Mouse (Mus musculus): ENCODE data around the gene Arhgap18. TPM values are rescaled to one million over a fixed set of nuclear protein-coding genes. Genes with fewer than 3 reads are reported as not detected.

Gene Arhgap18
- polyA plus RNA-seq, 1 experiment from 2014 or later, result 19.6 TPM

GRCm38 (mm10) chr10:26828412-26829137 lies 75.4 kb downstream of the Arhgap18 start:
- H3K4me1 ChIP-seq (ENCODE audit: control insufficient read depth, insufficient read depth, low read length), result no peaks in the 10 kb centered on the region
- WGBS, result 85% methylated on average over 9 of the region's 9 CpGs
- no peaks in the 10 kb centered on the region for H3K9me3 ChIP-seq (ENCODE audit: control insufficient read depth, low read length)
- H3K27ac ChIP-seq (replicated peaks; ENCODE audit: low read depth, low read length), result no peak overlapping the region
- ATAC-seq (ENCODE audit: insufficient number of reproducible peaks, low FRiP score, low TSS enrichment, low read depth) (no peak), DNase-seq (ENCODE audit: low spot score) (no peak)
- H3K36me3 ChIP-seq (ENCODE audit: control insufficient read depth, insufficient read depth, low read length), result no peaks in the 10 kb centered on the region
- H3K4me3 ChIP-seq (ENCODE audit: low read depth, low read length), result no peak overlapping the region
- no peak overlapping the region for H3K4me2 ChIP-seq (ENCODE audit: low read depth, severe bottlenecking)
- no peak overlapping the region for H3K9ac ChIP-seq (ENCODE audit: low read length)
- no peaks in the 10 kb centered on the region for H3K27me3 ChIP-seq (ENCODE audit: control insufficient read depth, insufficient read depth, low read length)

DNA sequence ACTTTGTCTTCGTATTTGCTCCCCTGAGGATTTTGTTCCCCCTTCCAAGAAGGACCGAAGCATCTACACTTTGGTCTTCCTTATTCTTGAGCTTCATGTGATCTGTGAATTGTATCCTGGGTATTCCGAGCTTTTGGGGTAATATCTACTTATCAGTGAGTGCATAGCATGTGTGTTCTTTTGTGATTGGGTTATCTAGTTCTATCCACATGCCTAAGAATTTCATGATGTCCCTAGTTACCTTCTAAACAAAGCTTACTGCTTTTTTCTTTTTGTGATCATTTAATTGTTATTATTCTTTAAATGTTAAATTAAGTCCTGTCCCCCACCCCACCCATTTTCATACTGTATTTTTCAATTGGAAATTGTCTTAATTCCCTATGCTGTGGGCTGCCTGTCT lies 78.8 kb downstream of the Arhgap18 start:
- WGBS, result 90% methylated on average over 3 of the region's 3 CpGs
- ATAC-seq (ENCODE audit: insufficient number of reproducible peaks, low FRiP score, low TSS enrichment, low read depth) (no peak), DNase-seq (ENCODE audit: low spot score) (no peak)
- Histone ChIP-seq H3K4me2 (ENCODE audit: low read depth, severe bottlenecking) (no peak overlapping the region), H3K4me1 (ENCODE audit: control insufficient read depth, insufficient read depth, low read length) (no peaks in the 10 kb centered on the region), H3K27ac (replicated peaks; ENCODE audit: low read depth, low read length) (no peak overlapping the region), H3K27me3 (ENCODE audit: control insufficient read depth, insufficient read depth, low read length) (no peaks in the 10 kb centered on the region), H3K9ac (ENCODE audit: low read length) (no peak overlapping the region), H3K9me3 (ENCODE audit: control insufficient read depth, low read length) (no peaks in the 10 kb centered on the region), H3K36me3 (ENCODE audit: control insufficient read depth, insufficient read depth, low read length) (no peaks in the 10 kb centered on the region), H3K4me3 (ENCODE audit: low read depth, low read length) (no peak overlapping the region)

DNA sequence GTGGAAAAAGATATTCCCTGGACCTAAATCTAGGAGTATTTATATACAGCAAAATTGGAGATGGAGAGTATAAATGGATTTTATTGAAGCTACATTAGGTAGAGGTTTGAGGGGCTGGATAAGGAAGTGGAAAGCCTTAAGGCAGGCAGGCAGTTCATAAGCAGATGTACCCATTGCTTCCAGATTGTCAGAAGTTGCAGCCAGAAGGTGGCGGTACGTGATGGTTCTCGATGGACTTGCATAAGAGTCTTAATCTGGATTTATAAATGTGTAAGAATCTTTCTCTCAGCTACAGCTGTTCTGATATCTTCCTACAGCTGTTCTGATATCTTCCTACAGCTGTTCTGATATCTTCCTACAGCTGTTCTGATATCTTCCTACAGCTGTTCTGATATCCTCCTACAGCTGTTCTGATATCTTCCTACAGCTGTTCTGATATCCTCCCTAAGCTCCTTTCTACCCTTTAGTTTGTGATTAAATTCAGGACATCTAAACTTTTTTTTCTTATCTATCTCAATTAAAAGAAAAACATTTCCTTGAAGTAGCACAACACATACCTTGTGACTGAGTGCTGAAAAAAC lies 79.5 kb downstream of the Arhgap18 start:
- DNase-seq (ENCODE audit: low spot score) (no peak), ATAC-seq (ENCODE audit: insufficient number of reproducible peaks, low FRiP score, low TSS enrichment, low read depth) (no peak)
- no peaks in the 10 kb centered on the region for H3K36me3 ChIP-seq (ENCODE audit: control insufficient read depth, insufficient read depth, low read length)
- H3K9me3 ChIP-seq (ENCODE audit: control insufficient read depth, low read length), result no peaks in the 10 kb centered on the region
- H3K4me2 ChIP-seq (ENCODE audit: low read depth, severe bottlenecking), result no peak overlapping the region
- H3K27me3 ChIP-seq (ENCODE audit: control insufficient read depth, insufficient read depth, low read length), result no peaks in the 10 kb centered on the region
- H3K9ac ChIP-seq (ENCODE audit: low read length), result no peak overlapping the region
- no peak overlapping the region for H3K27ac ChIP-seq (replicated peaks; ENCODE audit: low read depth, low read length)
- WGBS, result 96% methylated on average over 3 of the region's 3 CpGs
- H3K4me3 ChIP-seq (ENCODE audit: low read depth, low read length), result no peak overlapping the region
- H3K4me1 ChIP-seq (ENCODE audit: control insufficient read depth, insufficient read depth, low read length), result no peaks in the 10 kb centered on the region

DNA sequence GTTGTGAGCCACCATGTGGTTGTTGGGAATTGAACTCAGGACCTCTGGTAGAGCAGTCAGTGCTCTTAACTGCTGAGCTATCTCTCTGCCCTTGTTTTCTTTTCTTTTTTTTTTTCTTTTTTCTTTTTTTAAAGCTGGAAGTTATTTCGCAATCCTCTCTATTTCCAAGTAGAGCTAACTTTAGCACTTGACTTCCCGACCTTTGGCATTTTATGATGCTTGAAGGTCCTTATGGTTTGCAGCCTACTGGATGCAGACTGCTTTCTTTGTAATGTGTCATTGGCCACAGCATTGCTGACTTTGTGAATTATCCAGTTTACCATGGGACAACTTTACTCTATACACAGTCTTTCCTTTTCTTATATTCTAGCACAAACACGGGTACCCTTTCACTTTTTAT lies 80.2 kb downstream of the Arhgap18 start:
- H3K9me3 ChIP-seq (ENCODE audit: control insufficient read depth, low read length), result no peaks in the 10 kb centered on the region
- WGBS, result 76% methylated on average over 3 of the region's 3 CpGs
- no peaks in the 10 kb centered on the region for H3K36me3 ChIP-seq (ENCODE audit: control insufficient read depth, insufficient read depth, low read length)
- no peak overlapping the region for H3K9ac ChIP-seq (ENCODE audit: low read length)
- H3K4me2 ChIP-seq (ENCODE audit: low read depth, severe bottlenecking), result no peak overlapping the region
- ATAC-seq (ENCODE audit: insufficient number of reproducible peaks, low FRiP score, low TSS enrichment, low read depth) (no peak), DNase-seq (ENCODE audit: low spot score) (no peak)
- no peaks in the 10 kb centered on the region for H3K27me3 ChIP-seq (ENCODE audit: control insufficient read depth, insufficient read depth, low read length)
- no peak overlapping the region for H3K4me3 ChIP-seq (ENCODE audit: low read depth, low read length)
- no peak overlapping the region for H3K27ac ChIP-seq (replicated peaks; ENCODE audit: low read depth, low read length)
- no peaks in the 10 kb centered on the region for H3K4me1 ChIP-seq (ENCODE audit: control insufficient read depth, insufficient read depth, low read length)

DNA sequence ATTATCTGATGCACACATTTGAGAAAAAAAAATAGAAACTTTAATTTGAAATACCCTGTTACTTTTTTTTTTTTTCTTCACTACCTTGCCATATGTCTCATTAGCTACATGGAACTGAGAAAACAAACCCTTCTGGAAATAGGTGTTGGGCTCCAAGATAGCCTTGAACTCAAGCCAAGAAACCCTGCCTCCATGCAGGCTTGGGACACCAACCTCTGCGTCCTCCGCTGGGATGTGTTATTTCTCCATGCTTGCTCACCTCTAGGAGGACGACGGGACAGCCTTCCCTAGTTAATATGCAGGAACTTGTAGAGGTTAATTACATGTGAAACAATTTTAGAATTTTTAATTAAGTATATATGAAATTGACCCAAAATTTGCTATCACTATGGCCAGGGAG lies 96.1 kb downstream of the Arhgap18 start:
- 89% methylated on average over 4 of the region's 4 CpGs for WGBS
- no peaks in the 10 kb centered on the region for H3K36me3 ChIP-seq (ENCODE audit: control insufficient read depth, insufficient read depth, low read length)
- H3K4me2 ChIP-seq (ENCODE audit: low read depth, severe bottlenecking), result no peak overlapping the region
- no peak for DNase-seq (ENCODE audit: low spot score)
- no peak overlapping the region for H3K27ac ChIP-seq (replicated peaks; ENCODE audit: low read depth, low read length)
- no peaks in the 10 kb centered on the region for H3K4me1 ChIP-seq (ENCODE audit: control insufficient read depth, insufficient read depth, low read length)
- H3K9ac ChIP-seq (ENCODE audit: low read length), result no peak overlapping the region
- H3K27me3 ChIP-seq (ENCODE audit: control insufficient read depth, insufficient read depth, low read length), result no peaks in the 10 kb centered on the region
- H3K9me3 ChIP-seq (ENCODE audit: control insufficient read depth, low read length), result no peaks in the 10 kb centered on the region
- H3K4me3 ChIP-seq (ENCODE audit: low read depth, low read length), result no peak overlapping the region
- ATAC-seq (ENCODE audit: insufficient number of reproducible peaks, low FRiP score, low TSS enrichment, low read depth), result no peak

GRCm38 (mm10) chr10:26849854-26850253 lies 96.6 kb downstream of the Arhgap18 start:
- no peak overlapping the region for H3K4me3 ChIP-seq (ENCODE audit: low read depth, low read length)
- H3K9me3 ChIP-seq (ENCODE audit: control insufficient read depth, low read length), result no peaks in the 10 kb centered on the region
- no peak overlapping the region for H3K9ac ChIP-seq (ENCODE audit: low read length)
- no peak overlapping the region for H3K27ac ChIP-seq (replicated peaks; ENCODE audit: low read depth, low read length)
- no peaks in the 10 kb centered on the region for H3K4me1 ChIP-seq (ENCODE audit: control insufficient read depth, insufficient read depth, low read length)
- WGBS, result 88% methylated on average over 6 of the region's 6 CpGs
- DNase-seq (ENCODE audit: low spot score), result no peak
- ATAC-seq (ENCODE audit: insufficient number of reproducible peaks, low FRiP score, low TSS enrichment, low read depth), result no peak
- no peaks in the 10 kb centered on the region for H3K36me3 ChIP-seq (ENCODE audit: control insufficient read depth, insufficient read depth, low read length)
- no peak overlapping the region for H3K4me2 ChIP-seq (ENCODE audit: low read depth, severe bottlenecking)
- H3K27me3 ChIP-seq (ENCODE audit: control insufficient read depth, insufficient read depth, low read length), result no peaks in the 10 kb centered on the region

DNA sequence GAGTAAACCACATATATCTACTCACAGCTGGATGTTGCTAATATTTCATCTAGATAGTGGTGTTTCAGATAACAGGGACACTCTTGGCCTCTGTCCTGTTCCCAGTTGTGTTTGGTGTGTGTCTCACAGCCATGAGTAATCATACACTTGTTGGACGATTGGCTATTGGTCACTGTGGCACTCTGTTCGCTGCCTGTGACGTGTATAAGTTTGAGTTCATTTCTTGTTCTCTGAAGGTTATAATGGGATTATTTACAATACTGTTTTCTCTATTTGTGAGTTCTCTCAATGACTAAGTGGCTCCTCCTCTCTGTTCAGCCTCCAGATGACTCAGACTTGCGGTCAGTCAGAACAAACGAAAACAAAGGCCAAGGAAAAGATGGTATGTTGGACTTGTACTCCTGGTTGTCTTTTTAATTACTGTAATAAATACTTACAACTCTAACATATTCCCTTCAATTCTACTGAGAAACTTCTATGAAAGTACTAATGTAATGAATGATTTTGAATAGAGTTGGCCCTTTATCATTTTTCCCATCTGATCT lies 101.4 kb downstream of the Arhgap18 start:
- 92% methylated on average over 5 of the region's 5 CpGs for WGBS

GRCm38 (mm10) chr10:26855851-26856535 lies 102.8 kb downstream of the Arhgap18 start:
- Histone ChIP-seq H3K9me3 (ENCODE audit: control insufficient read depth, low read length) (no peaks in the 10 kb centered on the region), H3K27me3 (ENCODE audit: control insufficient read depth, insufficient read depth, low read length) (no peaks in the 10 kb centered on the region), H3K4me1 (ENCODE audit: control insufficient read depth, insufficient read depth, low read length) (no peaks in the 10 kb centered on the region), H3K9ac (ENCODE audit: low read length) (no peak overlapping the region), H3K36me3 (ENCODE audit: control insufficient read depth, insufficient read depth, low read length) (no peaks in the 10 kb centered on the region), H3K4me3 (ENCODE audit: low read depth, low read length) (no peak overlapping the region), H3K27ac (replicated peaks; ENCODE audit: low read depth, low read length) (no peak overlapping the region), H3K4me2 (ENCODE audit: low read depth, severe bottlenecking) (no peak overlapping the region)
- ATAC-seq (ENCODE audit: insufficient number of reproducible peaks, low FRiP score, low TSS enrichment, low read depth), result no peak
- 85% methylated on average over 8 of the region's 8 CpGs for WGBS
- DNase-seq (ENCODE audit: low spot score), result no peak

More for the DNA sequence above, 101.4 kb downstream of the Arhgap18 start:
- H3K4me1 ChIP-seq (ENCODE audit: control insufficient read depth, insufficient read depth, low read length), result no peaks in the 10 kb centered on the region
- H3K27me3 ChIP-seq (ENCODE audit: control insufficient read depth, insufficient read depth, low read length), result no peaks in the 10 kb centered on the region
- H3K36me3 ChIP-seq (ENCODE audit: control insufficient read depth, insufficient read depth, low read length), result no peaks in the 10 kb centered on the region
- H3K4me2 ChIP-seq (ENCODE audit: low read depth, severe bottlenecking), result no peak overlapping the region
- ATAC-seq (ENCODE audit: insufficient number of reproducible peaks, low FRiP score, low TSS enrichment, low read depth), result no peak
- no peak overlapping the region for H3K27ac ChIP-seq (replicated peaks; ENCODE audit: low read depth, low read length)
- H3K9me3 ChIP-seq (ENCODE audit: control insufficient read depth, low read length), result no peaks in the 10 kb centered on the region
- no peak overlapping the region for H3K4me3 ChIP-seq (ENCODE audit: low read depth, low read length)
- no peak for DNase-seq (ENCODE audit: low spot score)
- H3K9ac ChIP-seq (ENCODE audit: low read length), result no peak overlapping the region
